Mouse (Mus musculus): ENCODE data around the gene Klrb1f. TPM values are rescaled to one million over a fixed set of nuclear protein-coding genes. Genes with fewer than 3 reads are reported as not detected.

Gene Klrb1f
- polyA plus RNA-seq, 1 experiment: 1.0 TPM

GRCm38 (mm10) chr6:129030175-129030824, 15.4 kb upstream of the Klrb1f start:
- Histone ChIP-seq H3K27ac (ENCODE audit: control insufficient read depth, insufficient read depth, low read length) (no peak overlapping the region), H3K4me1 (replicated peaks; ENCODE audit: control insufficient read depth, insufficient read depth, low read length) (peaks cover 3% of the 10 kb centered on the region; the same call in 1 of the 2 replicates), H3K4me3 (ENCODE audit: control insufficient read depth, insufficient read depth, low read length) (no peak overlapping the region), H3K27me3 (ENCODE audit: control insufficient read depth, insufficient read depth, low read length) (no peaks in the 10 kb centered on the region), H3K36me3 (ENCODE audit: control insufficient read depth, insufficient read depth, low read length) (no peaks in the 10 kb centered on the region)
- WGBS: 23% methylated on average over 6 of the region's 6 CpGs
- TF ChIP-seq CTCF (IDR thresholded peaks at IDR 0.05; ENCODE audit: borderline replicate concordance, control insufficient read depth, extremely low read depth, insufficient read depth, low read length, poor library complexity) (no peak), POLR2A (IDR thresholded peaks at IDR 0.05; ENCODE audit: control insufficient read depth, extremely low read depth, insufficient read depth, low read length, poor library complexity) (no peak)
- no peak for DNase-seq

- no peak for DNase-seq
- Histone ChIP-seq H3K36me3 (ENCODE audit: control insufficient read depth, insufficient read depth, low read length) (no peaks in the 10 kb centered on the region), H3K27ac (ENCODE audit: control insufficient read depth, insufficient read depth, low read length) (no peak overlapping the region), H3K4me1 (replicated peaks; ENCODE audit: control insufficient read depth, insufficient read depth, low read length) (peaks cover 3% of the 10 kb centered on the region; the same call in 1 of the 2 replicates), H3K4me3 (ENCODE audit: control insufficient read depth, insufficient read depth, low read length) (no peak overlapping the region), H3K27me3 (ENCODE audit: control insufficient read depth, insufficient read depth, low read length) (no peaks in the 10 kb centered on the region)
- WGBS: 97% methylated on average over 2 of the region's 2 CpGs
- TF ChIP-seq POLR2A (IDR thresholded peaks at IDR 0.05; ENCODE audit: control insufficient read depth, extremely low read depth, insufficient read depth, low read length, poor library complexity) (no peak), CTCF (IDR thresholded peaks at IDR 0.05; ENCODE audit: borderline replicate concordance, control insufficient read depth, extremely low read depth, insufficient read depth, low read length, poor library complexity) (no peak)
Measured at GRCm38 (mm10) chr6:129030964-129031363, 14.7 kb upstream of the Klrb1f start.

- 55% methylated on average over 2 of the region's 2 CpGs for WGBS
- Histone ChIP-seq H3K27ac (ENCODE audit: control insufficient read depth, insufficient read depth, low read length) (no peak overlapping the region), H3K27me3 (ENCODE audit: control insufficient read depth, insufficient read depth, low read length) (no peaks in the 10 kb centered on the region), H3K36me3 (ENCODE audit: control insufficient read depth, insufficient read depth, low read length) (no peaks in the 10 kb centered on the region), H3K4me3 (ENCODE audit: control insufficient read depth, insufficient read depth, low read length) (no peak overlapping the region), H3K4me1 (replicated peaks; ENCODE audit: control insufficient read depth, insufficient read depth, low read length) (peaks cover 15% of the 10 kb centered on the region)
- peak; percentile 53 for DNase-seq
- TF ChIP-seq POLR2A (IDR thresholded peaks at IDR 0.05; ENCODE audit: control insufficient read depth, extremely low read depth, insufficient read depth, low read length, poor library complexity): no peak
- no peak for TF ChIP-seq CTCF (IDR thresholded peaks at IDR 0.05; ENCODE audit: borderline replicate concordance, control insufficient read depth, extremely low read depth, insufficient read depth, low read length, poor library complexity)
Measured at GRCm38 (mm10) chr6:129033397-129033796, 12.3 kb upstream of the Klrb1f start.

- no peak for TF ChIP-seq CTCF (IDR thresholded peaks at IDR 0.05; ENCODE audit: borderline replicate concordance, control insufficient read depth, extremely low read depth, insufficient read depth, low read length, poor library complexity)
- no peak for TF ChIP-seq POLR2A (IDR thresholded peaks at IDR 0.05; ENCODE audit: control insufficient read depth, extremely low read depth, insufficient read depth, low read length, poor library complexity)
- Histone ChIP-seq H3K4me3 (ENCODE audit: control insufficient read depth, insufficient read depth, low read length) (no peak overlapping the region), H3K36me3 (ENCODE audit: control insufficient read depth, insufficient read depth, low read length) (no peaks in the 10 kb centered on the region), H3K27me3 (ENCODE audit: control insufficient read depth, insufficient read depth, low read length) (no peaks in the 10 kb centered on the region), H3K4me1 (replicated peaks; ENCODE audit: control insufficient read depth, insufficient read depth, low read length) (peaks cover 15% of the 10 kb centered on the region), H3K27ac (ENCODE audit: control insufficient read depth, insufficient read depth, low read length) (no peak overlapping the region)
- 46% methylated on average over 2 of the region's 2 CpGs for WGBS
- DNase-seq: no peak
Measured at GRCm38 (mm10) chr6:129035017-129035416, 10.7 kb upstream of the Klrb1f start.

GRCm38 (mm10) chr6:129036326-129036725, 9.4 kb upstream of the Klrb1f start:
- H3K27me3 ChIP-seq (ENCODE audit: control insufficient read depth, insufficient read depth, low read length): no peaks in the 10 kb centered on the region
- no peak overlapping the region for H3K4me3 ChIP-seq (ENCODE audit: control insufficient read depth, insufficient read depth, low read length)
- no peak for TF ChIP-seq CTCF (IDR thresholded peaks at IDR 0.05; ENCODE audit: borderline replicate concordance, control insufficient read depth, extremely low read depth, insufficient read depth, low read length, poor library complexity)
- no peak for TF ChIP-seq POLR2A (IDR thresholded peaks at IDR 0.05; ENCODE audit: control insufficient read depth, extremely low read depth, insufficient read depth, low read length, poor library complexity)
- H3K4me1 ChIP-seq (replicated peaks; ENCODE audit: control insufficient read depth, insufficient read depth, low read length): peaks cover 12% of the 10 kb centered on the region
- peak overlapping the region; percentile 89 for H3K27ac ChIP-seq (ENCODE audit: control insufficient read depth, insufficient read depth, low read length)
- no peaks in the 10 kb centered on the region for H3K36me3 ChIP-seq (ENCODE audit: control insufficient read depth, insufficient read depth, low read length)
- no peak for DNase-seq

GRCm38 (mm10) chr6:129036890-129037463, 8.7 kb upstream of the Klrb1f start:
- no peaks in the 10 kb centered on the region for H3K36me3 ChIP-seq (ENCODE audit: control insufficient read depth, insufficient read depth, low read length)
- H3K27me3 ChIP-seq (ENCODE audit: control insufficient read depth, insufficient read depth, low read length): no peaks in the 10 kb centered on the region
- TF ChIP-seq POLR2A (IDR thresholded peaks at IDR 0.05; ENCODE audit: control insufficient read depth, extremely low read depth, insufficient read depth, low read length, poor library complexity) (no peak), CTCF (IDR thresholded peaks at IDR 0.05; ENCODE audit: borderline replicate concordance, control insufficient read depth, extremely low read depth, insufficient read depth, low read length, poor library complexity) (no peak)
- H3K27ac ChIP-seq (ENCODE audit: control insufficient read depth, insufficient read depth, low read length): peak overlapping the region; percentile 89
- WGBS: 9% methylated on average over 2 of the region's 2 CpGs
- peaks cover 12% of the 10 kb centered on the region for H3K4me1 ChIP-seq (replicated peaks; ENCODE audit: control insufficient read depth, insufficient read depth, low read length)
- DNase-seq: peak; percentile 68
- no peak overlapping the region for H3K4me3 ChIP-seq (ENCODE audit: control insufficient read depth, insufficient read depth, low read length)
